Mouse (Mus musculus): ENCODE measurements at regions not wholly inside any gene's neighbourhood (a gene's known extent, or its start where the extent isn't known, plus 50 kb on each side); places are given as distances from the start of the nearest gene placed in this dataset.

GRCm38 (mm10) chr15:13287878-13288277 lies 114.4 kb upstream of the Cdh6 start:
- no peak for DNase-seq

GRCm38 (mm10) chr15:13285355-13285754 lies 111.9 kb upstream of the Cdh6 start:
- peak in 1 of 2 experiments; percentile 47 for DNase-seq

GRCm38 (mm10) chr15:13284219-13284618 lies 110.7 kb upstream of the Cdh6 start:
- peak in 1 of 2 experiments; percentile 12 for DNase-seq

- no peak for DNase-seq
Observed at GRCm38 (mm10) chr15:13283106-13283505, 109.6 kb upstream of the Cdh6 start.

GRCm38 (mm10) chr15:13276909-13277235 lies 103.4 kb upstream of the Cdh6 start:
- DNase-seq = no peak

GRCm38 (mm10) chr15:13276225-13276908 lies 102.9 kb upstream of the Cdh6 start:
- DNase-seq = no peak

GRCm38 (mm10) chr15:13275326-13275725 lies 101.9 kb upstream of the Cdh6 start:
- no peak for DNase-seq

GRCm38 (mm10) chr15:13274366-13275067 lies 101.0 kb upstream of the Cdh6 start:
- no peak for DNase-seq

- no peak for DNase-seq
Observed at GRCm38 (mm10) chr15:13246053-13246696, 72.7 kb upstream of the Cdh6 start.

GRCm38 (mm10) chr15:13244306-13244705 lies 70.8 kb upstream of the Cdh6 start:
- no peak for DNase-seq

GRCm38 (mm10) chr15:13243561-13243960 lies 70.1 kb upstream of the Cdh6 start:
- no peak for DNase-seq

GRCm38 (mm10) chr15:13240931-13241330 lies 67.5 kb upstream of the Cdh6 start:
- DNase-seq = no peak

GRCm38 (mm10) chr15:13236869-13237507 lies 63.5 kb upstream of the Cdh6 start:
- no peak for DNase-seq

GRCm38 (mm10) chr15:13232567-13233259 lies 59.2 kb upstream of the Cdh6 start:
- no peak for DNase-seq

- no peak for DNase-seq
Observed at GRCm38 (mm10) chr15:13231550-13231949, 58.1 kb upstream of the Cdh6 start.

GRCm38 (mm10) chr15:13228125-13228524 lies 54.6 kb upstream of the Cdh6 start:
- DNase-seq = no peak

All from cerebellum, postnatal 25 days (tissue).